Mouse (Mus musculus): ENCODE data around the gene Chst3. TPM values are rescaled to one million over a fixed set of nuclear protein-coding genes. Genes with fewer than 3 reads are reported as not detected.
A peak's percentile ranks its signal among the peaks of the same experiment; 100 is the strongest.

Chst3 gene
- 1.0 and 1.1 TPM in 2 replicates for polyA plus RNA-seq (2014; fragmentation: Nextera tagmentation; extraction: Ambion mirVana)

- Histone ChIP-seq H3K9me3 (ENCODE audit: control insufficient read depth, low read length) (no peaks in the 10 kb centered on the region), H3K4me3 (ENCODE audit: low read length) (peak within 1 kb of the TSS; percentile 70), H3K4me2 (replicated peaks; ENCODE audit: low read depth, low read length) (peak within 1 kb of the TSS; percentile 91), H3K27ac (ENCODE audit: low read depth, low read length) (peak within 1 kb of the TSS; percentile 71), H3K36me3 (ENCODE audit: control insufficient read depth, insufficient read depth, low read length) (no peaks in the 10 kb centered on the region), H3K4me1 (ENCODE audit: control insufficient read depth, insufficient read depth, low read length) (no peaks in the 10 kb centered on the region), H3K27me3 (ENCODE audit: control insufficient read depth, insufficient read depth, low read length) (peaks cover 7% of the 10 kb centered on the region; the same call in 1 of the 2 replicates), H3K9ac (ENCODE audit: low read depth, low read length) (peak within 1 kb of the TSS; percentile 81)
- ATAC-seq (ENCODE audit: low FRiP score, low TSS enrichment): peak; percentile 73
- under 1% methylated on average over 79 of the region's 83 CpGs for WGBS
Measured at GRCm38 (mm10) chr10:60218591-60219499, at the start of gene Chst3. Gene Chst3 (minus strand): TSS chr10:60219260.

- Histone ChIP-seq H3K4me2 (replicated peaks; ENCODE audit: low read depth, low read length) (no peak overlapping the region), H3K36me3 (ENCODE audit: control insufficient read depth, insufficient read depth, low read length) (no peaks in the 10 kb centered on the region), H3K4me3 (ENCODE audit: low read length) (no peak overlapping the region), H3K9me3 (ENCODE audit: control insufficient read depth, low read length) (no peaks in the 10 kb centered on the region), H3K4me1 (ENCODE audit: control insufficient read depth, insufficient read depth, low read length) (peaks cover 4% of the 10 kb centered on the region; the same call in 1 of the 2 replicates), H3K27ac (ENCODE audit: low read depth, low read length) (no peak overlapping the region), H3K9ac (ENCODE audit: low read depth, low read length) (no peak overlapping the region), H3K27me3 (ENCODE audit: control insufficient read depth, insufficient read depth, low read length) (no peaks in the 10 kb centered on the region)
- ATAC-seq (ENCODE audit: low FRiP score, low TSS enrichment): no peak
- WGBS: 66% methylated on average over 11 of the region's 11 CpGs
Measured at GRCm38 (mm10) chr10:60268738-60269137, 49.7 kb upstream of the Chst3 start.

- H3K4me2 ChIP-seq (replicated peaks; ENCODE audit: low read depth, low read length): no peak overlapping the region
- H3K9ac ChIP-seq (ENCODE audit: low read depth, low read length): no peak overlapping the region
- H3K4me1 ChIP-seq (ENCODE audit: control insufficient read depth, insufficient read depth, low read length): peaks cover 4% of the 10 kb centered on the region; the same call in 1 of the 2 replicates
- no peak overlapping the region for H3K4me3 ChIP-seq (ENCODE audit: low read length)
- H3K27ac ChIP-seq (ENCODE audit: low read depth, low read length): no peak overlapping the region
- H3K9me3 ChIP-seq (ENCODE audit: control insufficient read depth, low read length): no peaks in the 10 kb centered on the region
- no peak for ATAC-seq (ENCODE audit: low FRiP score, low TSS enrichment)
- WGBS: 89% methylated on average over 8 of the region's 8 CpGs
- H3K27me3 ChIP-seq (ENCODE audit: control insufficient read depth, insufficient read depth, low read length): no peaks in the 10 kb centered on the region
- H3K36me3 ChIP-seq (ENCODE audit: control insufficient read depth, insufficient read depth, low read length): no peaks in the 10 kb centered on the region
Measured at GRCm38 (mm10) chr10:60266842-60267401, 47.9 kb upstream of the Chst3 start.

- no peak overlapping the region for H3K4me3 ChIP-seq (ENCODE audit: low read length)
- no peak for ATAC-seq (ENCODE audit: low FRiP score, low TSS enrichment)
- no peaks in the 10 kb centered on the region for H3K36me3 ChIP-seq (ENCODE audit: control insufficient read depth, insufficient read depth, low read length)
- H3K27me3 ChIP-seq (ENCODE audit: control insufficient read depth, insufficient read depth, low read length): no peaks in the 10 kb centered on the region
- H3K4me2 ChIP-seq (replicated peaks; ENCODE audit: low read depth, low read length): no peak overlapping the region
- 65% methylated on average over 10 of the region's 10 CpGs for WGBS
- no peak overlapping the region for H3K27ac ChIP-seq (ENCODE audit: low read depth, low read length)
- peaks cover 4% of the 10 kb centered on the region; the same call in 1 of the 2 replicates for H3K4me1 ChIP-seq (ENCODE audit: control insufficient read depth, insufficient read depth, low read length)
- H3K9ac ChIP-seq (ENCODE audit: low read depth, low read length): no peak overlapping the region
- no peaks in the 10 kb centered on the region for H3K9me3 ChIP-seq (ENCODE audit: control insufficient read depth, low read length)
Measured at GRCm38 (mm10) chr10:60265252-60265651, 46.2 kb upstream of the Chst3 start.

GRCm38 (mm10) chr10:60263351-60263750 is 44.3 kb upstream of the Chst3 start:
- Histone ChIP-seq H3K4me1 (ENCODE audit: control insufficient read depth, insufficient read depth, low read length) (no peaks in the 10 kb centered on the region), H3K4me2 (replicated peaks; ENCODE audit: low read depth, low read length) (no peak overlapping the region), H3K4me3 (ENCODE audit: low read length) (no peak overlapping the region), H3K9ac (ENCODE audit: low read depth, low read length) (no peak overlapping the region), H3K27me3 (ENCODE audit: control insufficient read depth, insufficient read depth, low read length) (no peaks in the 10 kb centered on the region), H3K36me3 (ENCODE audit: control insufficient read depth, insufficient read depth, low read length) (no peaks in the 10 kb centered on the region), H3K27ac (ENCODE audit: low read depth, low read length) (no peak overlapping the region), H3K9me3 (ENCODE audit: control insufficient read depth, low read length) (no peaks in the 10 kb centered on the region)
- WGBS: 85% methylated on average over 7 of the region's 7 CpGs
- ATAC-seq (ENCODE audit: low FRiP score, low TSS enrichment): no peak

- ATAC-seq (ENCODE audit: low FRiP score, low TSS enrichment): peak; percentile 69; the same call in 1 of the 2 replicates
- Histone ChIP-seq H3K4me1 (ENCODE audit: control insufficient read depth, insufficient read depth, low read length) (no peaks in the 10 kb centered on the region), H3K4me2 (replicated peaks; ENCODE audit: low read depth, low read length) (no peak overlapping the region), H3K36me3 (ENCODE audit: control insufficient read depth, insufficient read depth, low read length) (no peaks in the 10 kb centered on the region), H3K27ac (ENCODE audit: low read depth, low read length) (peak overlapping the region; percentile 37; the same call in 1 of the 2 replicates), H3K27me3 (ENCODE audit: control insufficient read depth, insufficient read depth, low read length) (no peaks in the 10 kb centered on the region), H3K9me3 (ENCODE audit: control insufficient read depth, low read length) (no peaks in the 10 kb centered on the region), H3K9ac (ENCODE audit: low read depth, low read length) (no peak overlapping the region), H3K4me3 (ENCODE audit: low read length) (no peak overlapping the region)
- WGBS: 51% methylated on average over 3 of the region's 3 CpGs
Measured at GRCm38 (mm10) chr10:60262386-60262785, 43.3 kb upstream of the Chst3 start.

GRCm38 (mm10) chr10:60261530-60261929 is 42.5 kb upstream of the Chst3 start:
- WGBS: 42% methylated on average over 5 of the region's 5 CpGs
- H3K4me3 ChIP-seq (ENCODE audit: low read length): no peak overlapping the region
- H3K27me3 ChIP-seq (ENCODE audit: control insufficient read depth, insufficient read depth, low read length): no peaks in the 10 kb centered on the region
- no peak overlapping the region for H3K9ac ChIP-seq (ENCODE audit: low read depth, low read length)
- ATAC-seq (ENCODE audit: low FRiP score, low TSS enrichment): no peak
- no peak overlapping the region for H3K4me2 ChIP-seq (replicated peaks; ENCODE audit: low read depth, low read length)
- no peaks in the 10 kb centered on the region for H3K9me3 ChIP-seq (ENCODE audit: control insufficient read depth, low read length)
- H3K4me1 ChIP-seq (ENCODE audit: control insufficient read depth, insufficient read depth, low read length): no peaks in the 10 kb centered on the region
- H3K27ac ChIP-seq (ENCODE audit: low read depth, low read length): no peak overlapping the region
- no peaks in the 10 kb centered on the region for H3K36me3 ChIP-seq (ENCODE audit: control insufficient read depth, insufficient read depth, low read length)

GRCm38 (mm10) chr10:60260557-60261294 is 41.7 kb upstream of the Chst3 start:
- H3K4me2 ChIP-seq (replicated peaks; ENCODE audit: low read depth, low read length): no peak overlapping the region
- no peak overlapping the region for H3K4me3 ChIP-seq (ENCODE audit: low read length)
- H3K36me3 ChIP-seq (ENCODE audit: control insufficient read depth, insufficient read depth, low read length): no peaks in the 10 kb centered on the region
- ATAC-seq (ENCODE audit: low FRiP score, low TSS enrichment): no peak
- no peaks in the 10 kb centered on the region for H3K27me3 ChIP-seq (ENCODE audit: control insufficient read depth, insufficient read depth, low read length)
- no peaks in the 10 kb centered on the region for H3K4me1 ChIP-seq (ENCODE audit: control insufficient read depth, insufficient read depth, low read length)
- H3K9me3 ChIP-seq (ENCODE audit: control insufficient read depth, low read length): no peaks in the 10 kb centered on the region
- WGBS: 87% methylated on average over 5 of the region's 5 CpGs
- no peak overlapping the region for H3K27ac ChIP-seq (ENCODE audit: low read depth, low read length)
- no peak overlapping the region for H3K9ac ChIP-seq (ENCODE audit: low read depth, low read length)

All from kidney, embryonic 14.5 days (tissue).